Mouse (Mus musculus) ovary, postnatal 14 days (tissue): Measurements from ENCODE around the gene Lama1.

Experiments used
- DNase-seq: peaks from one replicate; pipeline ENCODE4 v3.0.0; 2022; ENCODE audit warnings: low spot score

The Lama1 gene

GRCm38 (mm10) chr17:67696694-67697386 is at the start of gene Lama1:
Lama1 (plus strand) TSS chr17:67697259.
- peak; percentile 71 for DNase-seq

- peak; percentile 64 for DNase-seq
These were observed 45.6 kb upstream of the Lama1 start for GRCm38 (mm10) chr17:67651506-67651905.

- no peak for DNase-seq
These were observed 32.8 kb upstream of the Lama1 start for GRCm38 (mm10) chr17:67664299-67664698.

- no peak for DNase-seq
These were observed 30.1 kb upstream of the Lama1 start for GRCm38 (mm10) chr17:67666981-67667380.

- peak; percentile 66 for DNase-seq
These were observed 29.1 kb upstream of the Lama1 start for GRCm38 (mm10) chr17:67667981-67668380.

GRCm38 (mm10) chr17:67678576-67678975 is 18.5 kb upstream of the Lama1 start:
- DNase-seq, result no peak

GRCm38 (mm10) chr17:67681084-67681483 is 16.0 kb upstream of the Lama1 start:
- DNase-seq, result no peak

- DNase-seq, result no peak
These were observed 11.9 kb upstream of the Lama1 start for GRCm38 (mm10) chr17:67685022-67685743.

- DNase-seq, result no peak
These were observed 9.6 kb upstream of the Lama1 start for GRCm38 (mm10) chr17:67687505-67687904.

GRCm38 (mm10) chr17:67690689-67691088 is 6.4 kb upstream of the Lama1 start:
- DNase-seq, result no peak

GRCm38 (mm10) chr17:67692651-67693050 is 4.4 kb upstream of the Lama1 start:
- DNase-seq, result no peak

GRCm38 (mm10) chr17:67693861-67694260 is 3.2 kb upstream of the Lama1 start:
- DNase-seq, result no peak

GRCm38 (mm10) chr17:67697461-67697891 is 417 bp downstream of the Lama1 start:
- DNase-seq, result no peak

GRCm38 (mm10) chr17:67698301-67698700 is 1.2 kb downstream of the Lama1 start:
- peak; percentile 16 for DNase-seq

- DNase-seq, result no peak
These were observed 4.7 kb downstream of the Lama1 start for GRCm38 (mm10) chr17:67701761-67702160.

GRCm38 (mm10) chr17:67702941-67703340 is 5.9 kb downstream of the Lama1 start:
- DNase-seq, result no peak

GRCm38 (mm10) chr17:67705035-67705769 is 8.1 kb downstream of the Lama1 start:
- DNase-seq, result no peak

GRCm38 (mm10) chr17:67706372-67706771 is 9.3 kb downstream of the Lama1 start:
- no peak for DNase-seq

- peak; percentile 18 for DNase-seq
These were observed 10.8 kb downstream of the Lama1 start for GRCm38 (mm10) chr17:67707793-67708364.

GRCm38 (mm10) chr17:67710377-67710781 is 13.3 kb downstream of the Lama1 start:
- no peak for DNase-seq

- no peak for DNase-seq
These were observed 14.3 kb downstream of the Lama1 start for GRCm38 (mm10) chr17:67711361-67711760.

GRCm38 (mm10) chr17:67712929-67713328 is 15.9 kb downstream of the Lama1 start:
- no peak for DNase-seq
